Mouse (Mus musculus) G1E (cell line): Measurements from ENCODE around the gene Prdm12. TPM values are rescaled to one million over a fixed set of nuclear protein-coding genes. Genes with fewer than 3 reads are reported as not detected.

Experiments
- ATAC-seq: 2 replicates; pipeline ENCODE4 v1.8.0; 2016; ENCODE audit warnings: mild to moderate bottlenecking; ENCODE audit not compliant: insufficient number of reproducible peaks, poor library complexity, low FRiP score, severe bottlenecking; ENCODE audit errors: extremely low read depth
- DNase-seq: peaks from one replicate; pipeline ENCODE4 v3.0.0; 2012; ENCODE audit warnings: low spot score
- H3K27me3 ChIP-seq: 2 replicates; pipeline ENCODE4 v1.6.1; 2012; ENCODE audit warnings: mild to moderate bottlenecking, low read length, inconsistent platforms; ENCODE audit not compliant: insufficient read depth
- H3K36me3 ChIP-seq: replicated peaks from 2 replicates; pipeline ENCODE3; 2012; ENCODE audit warnings: mild to moderate bottlenecking, inconsistent platforms
- H3K4me1 ChIP-seq: 2 replicates; pipeline ENCODE4 v1.6.1; 2012; ENCODE audit warnings: low read depth, low read length, inconsistent platforms, mixed read lengths; ENCODE audit not compliant: insufficient read depth
- H3K4me3 ChIP-seq: 2 replicates; pipeline ENCODE4 v1.5.1; 2012; ENCODE audit warnings: low read depth, mild to moderate bottlenecking, inconsistent platforms, low read length, moderate library complexity, mixed read lengths
- H3K9me3 ChIP-seq: replicated peaks from 2 replicates; pipeline ENCODE4 v1.6.1; 2012; ENCODE audit warnings: inconsistent platforms
- CTCF ChIP-seq: IDR thresholded peaks from 2 replicates; pipeline ENCODE4 v1.5.1; 2012; ENCODE audit warnings: low read depth, low read length, inconsistent platforms, mixed read lengths
- GATA1 ChIP-seq: IDR thresholded peaks from 2 replicates; pipeline ENCODE4 v1.6.1; 2012; ENCODE audit warnings: borderline replicate concordance, low read length, inconsistent platforms, mixed read lengths
- GATA2 ChIP-seq: IDR thresholded peaks from 2 replicates; pipeline ENCODE4 v1.6.1; 2012; ENCODE audit warnings: low read depth, low read length, inconsistent platforms, borderline replicate concordance
- POLR2AphosphoS5 ChIP-seq: IDR thresholded peaks from 2 replicates; pipeline ENCODE4 v1.6.1; 2012; ENCODE audit warnings: low read depth, low read length, inconsistent platforms; ENCODE audit not compliant: insufficient replicate concordance
- TAL1 ChIP-seq: conservative IDR thresholded peaks from 2 replicates; pipeline ENCODE4 v1.6.1; 2012; ENCODE audit warnings: low read depth, low read length, inconsistent platforms, mixed read lengths
- polyA plus RNA-seq: library from polyadenylated mRNA; stranded (reverse); fragments of >175 nt; gene quantifications from 2 replicates; pipeline ENCODE4 v1.2.3, GENCODE M21; 2012
- total RNA-seq, 2 experiments: library from RNA; stranded (forward) in 1 of 2; stranded (reverse) in 1 of 2; fragments of 200-1000 nt in 1 of 2; fragments of >200 nt in 1 of 2; fragmentation: Nextera tagmentation in 1 of 2; gene quantifications; 2 replicates each; pipeline ENCODE4 v1.2.3; 2014 to 2017

The Prdm12 gene
- total and polyA plus RNA-seq, 3 experiments: 0.11 TPM; not detected in 2

GRCm38 (mm10) chr2:31612627-31613026, 27.2 kb upstream of the Prdm12 start:
- Histone ChIP-seq H3K9me3 (no peaks in the 10 kb centered on the region), H3K27me3 (no peaks in the 10 kb centered on the region), H3K36me3 (peaks cover 92% of the 10 kb centered on the region), H3K4me1 (no peaks in the 10 kb centered on the region), H3K4me3 (no peak overlapping the region)
- TF ChIP-seq CTCF (no peak), POLR2AphosphoS5 (no peak), GATA1 (no peak), TAL1 (no peak), GATA2 (no peak)
- no peak for ATAC-seq
- DNase-seq: no peak

- no peaks in the 10 kb centered on the region for H3K9me3 ChIP-seq
- ATAC-seq: no peak
- H3K4me3 ChIP-seq: no peak overlapping the region
- peaks cover 91% of the 10 kb centered on the region for H3K36me3 ChIP-seq
- H3K4me1 ChIP-seq: no peaks in the 10 kb centered on the region
- no peak for TF ChIP-seq CTCF
- TF ChIP-seq GATA1: no peak
- TF ChIP-seq GATA2: no peak
- TF ChIP-seq TAL1: no peak
- TF ChIP-seq POLR2AphosphoS5: no peak
- H3K27me3 ChIP-seq: no peaks in the 10 kb centered on the region
- no peak for DNase-seq
These were observed 26.1 kb upstream of the Prdm12 start for GRCm38 (mm10) chr2:31613781-31614180.

DNA sequence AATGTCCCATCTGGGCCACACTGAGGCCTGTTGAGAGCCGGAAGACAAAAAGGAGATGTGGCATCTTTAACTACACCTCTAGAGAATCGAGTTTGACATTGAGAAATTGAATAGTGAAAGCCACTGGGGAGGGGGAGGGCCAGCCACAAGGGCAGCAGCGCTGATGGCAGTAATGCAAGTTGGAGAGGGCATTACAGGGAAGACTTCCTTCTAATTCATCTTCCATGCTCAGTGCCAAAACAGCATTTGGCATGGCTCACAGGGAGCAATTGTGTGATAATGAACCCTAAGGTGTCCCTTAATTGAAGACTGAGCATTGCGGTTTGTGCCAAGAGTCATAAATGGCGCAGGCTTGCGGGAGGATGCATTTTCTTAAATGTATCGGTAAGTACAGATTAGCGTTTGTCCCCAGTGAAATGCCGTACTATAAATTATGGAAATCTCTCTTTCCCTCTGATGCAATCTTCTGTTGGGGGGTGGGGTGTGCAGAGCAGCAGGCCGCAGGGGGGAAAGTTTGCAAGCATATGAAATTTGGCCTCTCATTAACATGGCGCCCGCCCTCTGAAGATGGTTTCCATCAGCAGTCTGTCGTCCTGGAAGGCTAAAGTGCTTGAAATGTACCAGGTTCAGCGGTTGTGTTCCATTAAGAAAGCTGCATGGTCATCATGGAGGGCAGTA, 21.2 kb upstream of the Prdm12 start:
- H3K27me3 ChIP-seq: peaks cover 6% of the 10 kb centered on the region
- H3K9me3 ChIP-seq: no peaks in the 10 kb centered on the region
- no peak for ATAC-seq
- DNase-seq: no peak
- no peak for TF ChIP-seq GATA1
- peaks cover 47% of the 10 kb centered on the region for H3K36me3 ChIP-seq
- no peak overlapping the region for H3K4me3 ChIP-seq
- H3K4me1 ChIP-seq: no peaks in the 10 kb centered on the region

DNA sequence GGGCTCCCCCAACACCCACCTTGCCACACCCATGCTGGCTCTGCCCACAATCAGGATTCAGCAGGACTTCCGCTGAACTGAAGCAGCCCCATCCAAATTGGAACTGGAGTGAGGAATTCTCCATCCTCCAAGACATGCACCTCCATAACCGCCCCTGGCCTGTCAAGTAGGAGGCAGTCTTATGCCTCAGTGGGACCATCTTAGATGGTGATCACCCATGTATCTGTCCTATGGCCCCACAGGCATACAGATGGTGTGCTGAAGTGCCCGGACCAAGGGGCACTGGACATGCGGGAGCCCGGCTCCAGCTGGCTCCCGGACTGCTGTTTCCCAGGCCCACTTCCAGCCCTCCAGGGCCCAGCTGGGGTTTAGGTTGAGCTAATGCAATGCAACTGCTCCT, 20.6 kb upstream of the Prdm12 start:
- DNase-seq: no peak
- H3K27me3 ChIP-seq: peaks cover 10% of the 10 kb centered on the region
- H3K4me1 ChIP-seq: no peaks in the 10 kb centered on the region
- no peak overlapping the region for H3K4me3 ChIP-seq
- no peak for ATAC-seq
- no peaks in the 10 kb centered on the region for H3K9me3 ChIP-seq
- TF ChIP-seq GATA1 (no peak), CTCF (no peak), TAL1 (no peak), GATA2 (no peak), POLR2AphosphoS5 (no peak)
- peaks cover 41% of the 10 kb centered on the region for H3K36me3 ChIP-seq

DNA sequence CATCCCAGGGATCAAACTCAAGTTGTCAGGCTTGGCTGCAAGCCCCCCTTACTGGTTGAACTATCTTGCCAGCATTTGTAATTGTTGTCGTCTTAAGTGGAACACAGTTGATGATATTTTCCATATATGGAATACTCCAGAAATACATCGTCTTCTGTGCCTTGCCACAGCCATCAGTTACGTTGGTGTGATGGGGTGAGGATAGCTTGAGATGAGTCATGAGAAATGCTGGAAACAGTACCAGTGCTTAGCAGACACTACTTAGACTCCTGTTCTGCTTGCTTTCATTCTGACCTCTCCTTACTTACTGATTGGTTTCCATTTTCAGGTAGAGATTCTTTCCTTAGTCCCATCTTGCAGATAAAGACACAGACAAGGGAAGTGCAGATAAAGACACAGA, 6.3 kb upstream of the Prdm12 start:
- DNase-seq: no peak
- TF ChIP-seq GATA2 (no peak), TAL1 (no peak), GATA1 (no peak), CTCF (no peak), POLR2AphosphoS5 (no peak)
- no peak for ATAC-seq
- Histone ChIP-seq H3K27me3 (peaks cover 47% of the 10 kb centered on the region), H3K9me3 (peaks cover 11% of the 10 kb centered on the region), H3K4me3 (no peak overlapping the region), H3K4me1 (no peaks in the 10 kb centered on the region), H3K36me3 (no peaks in the 10 kb centered on the region)

DNA sequence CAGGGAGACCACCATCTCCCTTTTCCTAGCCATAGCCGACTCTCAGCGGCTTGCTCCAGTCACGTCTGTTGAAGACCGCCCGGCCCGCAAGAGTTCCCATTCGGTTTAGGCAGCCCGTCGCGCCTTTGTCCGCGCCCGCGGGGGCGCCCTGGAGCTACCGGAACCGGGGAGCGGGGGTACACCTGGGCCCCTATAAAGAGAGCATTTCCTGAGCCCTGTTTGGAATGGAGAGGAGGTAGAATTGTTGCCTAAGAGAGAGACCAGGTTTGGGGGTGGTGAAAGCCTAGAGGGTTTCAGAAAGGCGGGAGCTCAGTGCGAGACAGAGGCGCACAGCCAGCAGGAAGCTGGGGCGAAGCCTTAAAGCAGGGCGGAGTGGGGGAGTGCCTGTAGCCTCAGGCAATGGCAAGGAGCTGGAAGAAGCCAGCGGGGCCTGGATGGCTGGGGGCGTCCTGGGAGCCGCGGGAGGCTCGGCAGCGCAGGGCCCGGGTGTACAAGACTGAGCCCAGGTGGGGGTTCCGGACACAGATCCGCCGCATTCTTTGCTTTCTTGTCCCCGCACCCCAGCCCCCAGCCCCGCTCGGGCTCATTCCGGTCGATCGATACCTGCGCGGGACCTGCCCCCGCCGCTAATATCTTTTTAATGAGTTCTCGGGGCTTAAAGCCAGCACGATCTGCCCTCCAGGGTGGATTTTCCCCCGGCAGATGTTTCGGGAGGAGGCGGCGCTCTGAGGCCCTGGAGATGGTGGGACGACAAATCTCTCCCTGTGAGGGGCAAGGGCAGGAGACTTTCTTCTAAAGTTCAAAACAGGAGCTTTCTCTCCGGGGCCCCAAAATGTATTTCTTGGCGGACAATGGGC, 4.3 kb upstream of the Prdm12 start:
- Histone ChIP-seq H3K4me1 (no peaks in the 10 kb centered on the region), H3K27me3 (peaks cover 67% of the 10 kb centered on the region), H3K9me3 (peaks cover 11% of the 10 kb centered on the region), H3K36me3 (no peaks in the 10 kb centered on the region), H3K4me3 (no peak overlapping the region)
- no peak for DNase-seq
- TF ChIP-seq CTCF (no peak), TAL1 (no peak), GATA2 (no peak), GATA1 (no peak), POLR2AphosphoS5 (no peak)
- ATAC-seq: no peak
